Mouse (Mus musculus) intestine, embryonic 16.5 days (tissue): ENCODE data around the gene Gadd45b. TPM values are rescaled to one million over a fixed set of nuclear protein-coding genes. Genes with fewer than 3 reads are reported as not detected.

Experiments
- ATAC-seq: fragments of 200-750 bp; cut with Nextera tagmentation; 2 replicates; pipeline ENCODE4 v1.8.0; 2017; ENCODE audit warnings: moderate TSS enrichment, moderate library complexity
- H3K27ac ChIP-seq: fragments of 300-500 bp; sonication (generic); 2 replicates; pipeline ENCODE4 v1.5.1; 2014; ENCODE audit warnings: mild to moderate bottlenecking, low read length
- H3K27me3 ChIP-seq: fragments of 300-500 bp; sonication (generic); replicated peaks from 2 replicates; pipeline ENCODE4 v1.6.1; 2014; ENCODE audit warnings: low read length, control low read depth, mixed read lengths; ENCODE audit not compliant: control insufficient read depth, insufficient read depth
- H3K36me3 ChIP-seq: fragments of 300-500 bp; sonication (generic); 2 replicates; pipeline ENCODE4 v1.6.1; 2014; ENCODE audit warnings: low read length, control low read depth; ENCODE audit not compliant: control insufficient read depth, insufficient read depth
- H3K4me1 ChIP-seq: fragments of 300-500 bp; sonication (generic); 2 replicates; pipeline ENCODE4 v1.6.1; 2014; ENCODE audit warnings: low read length, control low read depth, mixed read lengths; ENCODE audit not compliant: control insufficient read depth, insufficient read depth
- H3K4me2 ChIP-seq: fragments of 300-500 bp; sonication (generic); 2 replicates; pipeline ENCODE4 v1.6.1; 2014; ENCODE audit warnings: low read depth, low read length, control low read depth
- H3K4me3 ChIP-seq: fragments of 300-500 bp; sonication (generic); 2 replicates; pipeline ENCODE4 v1.5.1; 2014; ENCODE audit warnings: mild to moderate bottlenecking, low read length
- H3K9ac ChIP-seq: fragments of 300-500 bp; sonication (generic); 2 replicates; pipeline ENCODE4 v1.6.1; 2014; ENCODE audit warnings: low read depth, low read length
- H3K9me3 ChIP-seq: fragments of 300-500 bp; sonication (generic); 2 replicates; pipeline ENCODE4 v1.6.1; 2016; ENCODE audit warnings: low read length, control low read depth; ENCODE audit not compliant: control insufficient read depth
- WGBS: fragments of 180-500 bp; shearing (Covaris S2); extraction: QIAGEN DNeasy Blood & Tissue Kit; methylation state at CpG from one replicate; pipeline ENCODE4 v1.1.7; 2014; 5-methylcytosine and 5-hydroxymethylcytosine counted together
- polyA plus RNA-seq: library from polyadenylated mRNA; unstranded; fragments of >200 nt; fragmentation: Nextera tagmentation; extraction: Ambion mirVana; gene quantifications from 2 replicates; pipeline ENCODE4 v1.2.1, GENCODE M21; 2015

The Gadd45b gene
- polyA plus RNA-seq, 1 experiment from 2014 or later: 26.5 TPM

GRCm38 (mm10) chr10:80917779-80918434 is 12.0 kb upstream of the Gadd45b start, which contains the start of gene Lmnb2:
TSS of gene Lmnb2 (minus strand) at chr10:80918245.
- Histone ChIP-seq H3K4me2 (peak within 1 kb of the TSS; percentile 97), H3K27ac (peak within 1 kb of the TSS; percentile 84), H3K27me3 (no peaks in the 10 kb centered on the region), H3K9ac (peak within 1 kb of the TSS; percentile 95), H3K4me3 (peak within 1 kb of the TSS; percentile 94), H3K36me3 (0 out of 2 replicates have a peak, but pooled peaks cover under 1% of the 10 kb centered on the region), H3K9me3 (no peaks in the 10 kb centered on the region), H3K4me1 (peaks cover 37% of the 10 kb centered on the region)
- WGBS: under 1% methylated on average over 61 of the region's 61 CpGs
- peak; percentile 57 for ATAC-seq

GRCm38 (mm10) chr10:80921923-80922322 is 8.0 kb upstream of the Gadd45b start:
- H3K36me3 ChIP-seq: no peaks in the 10 kb centered on the region
- no peaks in the 10 kb centered on the region for H3K9me3 ChIP-seq
- 9% methylated on average over 16 of the region's 16 CpGs for WGBS
- H3K27me3 ChIP-seq: no peaks in the 10 kb centered on the region
- ATAC-seq: 0 out of 2 replicates have a peak, but pooled peaks have one; percentile 27
- H3K4me3 ChIP-seq: peak overlapping the region; percentile 38
- peak overlapping the region; percentile 19; the same call in 1 of the 2 replicates for H3K27ac ChIP-seq
- H3K9ac ChIP-seq: peak overlapping the region; percentile 60
- H3K4me2 ChIP-seq: peak overlapping the region; percentile 55
- peaks cover 11% of the 10 kb centered on the region; the same call in 1 of the 2 replicates for H3K4me1 ChIP-seq

GRCm38 (mm10) chr10:80925472-80925871 is 4.4 kb upstream of the Gadd45b start:
- H3K4me2 ChIP-seq: no peak overlapping the region
- H3K4me1 ChIP-seq: peaks cover 8% of the 10 kb centered on the region
- WGBS: 44% methylated on average over 3 of the region's 3 CpGs
- H3K27me3 ChIP-seq: no peaks in the 10 kb centered on the region
- H3K27ac ChIP-seq: no peak overlapping the region
- no peak overlapping the region for H3K4me3 ChIP-seq
- no peak for ATAC-seq
- no peaks in the 10 kb centered on the region for H3K9me3 ChIP-seq
- H3K36me3 ChIP-seq: no peaks in the 10 kb centered on the region
- no peak overlapping the region for H3K9ac ChIP-seq

GRCm38 (mm10) chr10:80928586-80929298 is 1.1 kb upstream of the Gadd45b start:
- Histone ChIP-seq H3K27me3 (0 out of 2 replicates have a peak, but pooled peaks cover 3% of the 10 kb centered on the region), H3K4me1 (peaks cover 34% of the 10 kb centered on the region)
- WGBS: under 1% methylated on average over 47 of the region's 48 CpGs

GRCm38 (mm10) chr10:80930361-80931152 is 684 bp downstream of the Gadd45b start:
- peak; percentile 1; the same call in 1 of the 2 replicates for ATAC-seq
- H3K9ac ChIP-seq: peak overlapping the region; percentile 74

More at GRCm38 (mm10) chr10:80928586-80929298, 1.1 kb upstream of the Gadd45b start:
- Histone ChIP-seq H3K9me3 (no peaks in the 10 kb centered on the region), H3K36me3 (no peaks in the 10 kb centered on the region; the same call in 1 of the 2 replicates), H3K27ac (peak overlapping the region; percentile 97), H3K4me2 (peak overlapping the region; percentile 86), H3K4me3 (peak overlapping the region; percentile 50), H3K9ac (peak overlapping the region; percentile 75)
- peak; percentile 66 for ATAC-seq

GRCm38 (mm10) chr10:80931153-80931671 is 1.3 kb downstream of the Gadd45b start:
- ATAC-seq: no peak
- peaks cover 48% of the 10 kb centered on the region for H3K4me1 ChIP-seq

More at GRCm38 (mm10) chr10:80930361-80931152, 684 bp downstream of the Gadd45b start:
- H3K9me3 ChIP-seq: no peaks in the 10 kb centered on the region
- WGBS: under 1% methylated on average over 45 of the region's 45 CpGs
- H3K4me2 ChIP-seq: peak overlapping the region; percentile 90
- H3K27ac ChIP-seq: peak overlapping the region; percentile 47
- H3K36me3 ChIP-seq: no peaks in the 10 kb centered on the region; the same call in 1 of the 2 replicates
- peak overlapping the region; percentile 68 for H3K4me3 ChIP-seq
- H3K4me1 ChIP-seq: peaks cover 41% of the 10 kb centered on the region
- 0 out of 2 replicates have a peak, but pooled peaks cover 3% of the 10 kb centered on the region for H3K27me3 ChIP-seq

GRCm38 (mm10) chr10:80931695-80932094 is 1.8 kb downstream of the Gadd45b start:
- Histone ChIP-seq H3K27me3 (0 out of 2 replicates have a peak, but pooled peaks cover 3% of the 10 kb centered on the region), H3K4me2 (peak overlapping the region; percentile 90), H3K4me3 (peak overlapping the region; percentile 68), H3K4me1 (peaks cover 52% of the 10 kb centered on the region), H3K36me3 (no peaks in the 10 kb centered on the region; the same call in 1 of the 2 replicates), H3K9ac (peak overlapping the region; percentile 74), H3K9me3 (no peaks in the 10 kb centered on the region), H3K27ac (no peak overlapping the region)
- WGBS: 8% methylated on average over 26 of the region's 26 CpGs
- ATAC-seq: no peak

More at GRCm38 (mm10) chr10:80931153-80931671, 1.3 kb downstream of the Gadd45b start:
- Histone ChIP-seq H3K36me3 (no peaks in the 10 kb centered on the region; the same call in 1 of the 2 replicates), H3K9me3 (no peaks in the 10 kb centered on the region), H3K9ac (peak overlapping the region; percentile 74), H3K4me2 (peak overlapping the region; percentile 90), H3K27me3 (0 out of 2 replicates have a peak, but pooled peaks cover 3% of the 10 kb centered on the region), H3K4me3 (peak overlapping the region; percentile 68), H3K27ac (no peak overlapping the region)
- WGBS: 12% methylated on average over 14 of the region's 14 CpGs

GRCm38 (mm10) chr10:80932206-80932605 is 2.3 kb downstream of the Gadd45b start:
- Histone ChIP-seq H3K9ac (peak overlapping the region; percentile 74), H3K4me3 (peak overlapping the region; percentile 68), H3K27me3 (0 out of 2 replicates have a peak, but pooled peaks cover 3% of the 10 kb centered on the region), H3K27ac (peak overlapping the region; percentile 45; the same call in 1 of the 2 replicates), H3K9me3 (no peaks in the 10 kb centered on the region), H3K4me2 (peak overlapping the region; percentile 90), H3K4me1 (peaks cover 58% of the 10 kb centered on the region), H3K36me3 (no peaks in the 10 kb centered on the region; the same call in 1 of the 2 replicates)
- ATAC-seq: no peak
- WGBS: 3% methylated on average over 20 of the region's 20 CpGs
